Mouse (Mus musculus): ENCODE measurements around the gene Asic1. TPM values are rescaled to one million over a fixed set of nuclear protein-coding genes. Genes with fewer than 3 reads are reported as not detected.
A peak's percentile ranks its signal among the peaks of the same experiment; 100 is the strongest.

The Asic1 gene
- polyA plus RNA-seq, 1 experiment, result not detected

DNA sequence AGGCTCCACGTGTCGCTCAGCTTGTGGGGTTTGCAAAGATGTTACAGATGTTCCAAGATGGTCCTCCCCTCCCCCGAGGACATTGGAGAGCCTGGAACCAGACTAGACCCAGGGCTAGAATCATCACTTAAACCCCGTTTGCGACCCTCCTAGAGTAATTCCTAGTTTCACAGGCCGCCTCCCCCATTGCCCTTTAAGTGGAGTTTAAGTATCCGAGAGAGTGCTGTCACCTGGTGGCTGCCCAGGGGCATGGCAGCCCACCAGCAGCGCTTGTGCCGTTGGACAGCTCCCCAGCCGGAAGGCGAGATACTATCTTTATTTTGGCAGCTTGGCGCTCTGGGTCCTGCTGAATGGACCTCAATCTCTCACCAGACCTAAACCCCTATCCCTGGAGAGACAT is 1.3 kb upstream of the Asic1 start:
- Histone ChIP-seq H3K4me3 (replicated peaks; ENCODE audit: control insufficient read depth, low read depth, low read length) (no peak overlapping the region), H3K27ac (ENCODE audit: control insufficient read depth, insufficient read depth, low read depth, low read length, poor library complexity) (no peak overlapping the region), H3K4me1 (ENCODE audit: control insufficient read depth, insufficient read depth, low read length) (peaks cover 3% of the 10 kb centered on the region)
- TF ChIP-seq CTCF (IDR thresholded peaks at IDR 0.05; ENCODE audit: control insufficient read depth, insufficient read depth, low read length), result peak; percentile 89
- no peak for TF ChIP-seq POLR2A (IDR thresholded peaks at IDR 0.05; ENCODE audit: borderline replicate concordance, control insufficient read depth, low read depth, low read length)
- WGBS, result 9% methylated on average over 12 of the region's 12 CpGs

DNA sequence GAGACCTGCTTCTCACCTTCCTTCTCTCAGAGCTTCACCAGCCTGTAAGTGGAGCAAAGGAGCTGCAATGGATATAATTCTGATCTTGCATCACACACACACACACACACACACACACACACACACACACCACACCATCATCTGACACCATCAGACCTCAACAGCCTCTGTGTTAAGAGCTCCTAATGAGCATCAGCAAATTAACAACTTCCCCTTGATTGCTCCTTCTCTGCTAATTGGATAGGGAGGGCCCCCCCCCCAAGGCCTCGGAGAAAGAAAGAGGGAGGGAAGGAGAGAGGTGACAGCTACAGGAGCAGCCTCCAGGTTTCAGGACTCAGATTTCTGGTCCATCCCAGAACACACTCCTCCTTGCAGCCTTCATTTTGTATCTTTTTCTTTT is 776 bp upstream of the Asic1 start:
- H3K4me1 ChIP-seq (ENCODE audit: control insufficient read depth, insufficient read depth, low read length), result no peaks in the 10 kb centered on the region
- no peak overlapping the region for H3K27ac ChIP-seq (ENCODE audit: control insufficient read depth, insufficient read depth, low read depth, low read length, poor library complexity)
- TF ChIP-seq CTCF (IDR thresholded peaks at IDR 0.05; ENCODE audit: control insufficient read depth, insufficient read depth, low read length), result no peak
- TF ChIP-seq POLR2A (IDR thresholded peaks at IDR 0.05; ENCODE audit: borderline replicate concordance, control insufficient read depth, low read depth, low read length), result no peak
- 0% methylated on average over 1 of the region's 1 CpGs for WGBS
- no peak overlapping the region for H3K4me3 ChIP-seq (replicated peaks; ENCODE audit: control insufficient read depth, low read depth, low read length)

DNA sequence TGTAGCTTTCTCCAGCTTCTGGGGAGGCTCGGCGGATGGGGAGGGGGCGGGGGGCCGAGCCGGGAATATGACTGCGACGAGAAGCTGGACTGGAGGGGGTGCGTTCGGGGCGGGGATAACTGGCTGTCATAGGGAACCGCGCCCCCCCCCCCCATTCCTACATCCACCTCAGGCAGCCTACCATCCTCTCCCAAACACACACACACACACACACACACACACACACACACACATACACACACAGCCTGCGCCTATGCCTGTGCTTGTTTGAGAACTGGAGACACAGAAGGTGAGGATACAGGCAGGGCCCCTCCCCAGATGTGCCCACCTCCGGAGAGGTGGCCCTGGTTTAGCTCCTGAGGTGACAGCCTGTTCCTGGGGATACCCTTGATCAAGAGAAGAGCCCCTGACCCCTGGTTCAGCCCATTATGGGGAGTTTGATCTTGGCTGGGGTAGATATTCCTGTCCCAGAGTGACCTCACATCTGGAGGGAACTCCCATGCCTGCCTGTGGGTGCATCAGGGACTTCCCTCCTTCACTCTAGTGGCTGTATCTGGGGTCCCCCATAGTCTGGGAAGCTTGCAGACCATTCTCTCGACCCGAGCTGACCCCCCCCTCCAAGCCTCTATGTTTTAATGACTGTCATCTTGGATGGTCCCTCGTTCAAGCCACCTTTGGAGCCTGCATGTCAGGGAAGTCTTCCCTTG is 949 bp downstream of the Asic1 start:
- Histone ChIP-seq H3K4me1 (ENCODE audit: control insufficient read depth, insufficient read depth, low read length) (no peaks in the 10 kb centered on the region), H3K4me3 (replicated peaks; ENCODE audit: control insufficient read depth, low read depth, low read length) (no peak overlapping the region), H3K27ac (ENCODE audit: control insufficient read depth, insufficient read depth, low read depth, low read length, poor library complexity) (no peak overlapping the region)
- 11% methylated on average over 14 of the region's 17 CpGs for WGBS
- no peak for TF ChIP-seq CTCF (IDR thresholded peaks at IDR 0.05; ENCODE audit: control insufficient read depth, insufficient read depth, low read length)
- no peak for TF ChIP-seq POLR2A (IDR thresholded peaks at IDR 0.05; ENCODE audit: borderline replicate concordance, control insufficient read depth, low read depth, low read length)

DNA sequence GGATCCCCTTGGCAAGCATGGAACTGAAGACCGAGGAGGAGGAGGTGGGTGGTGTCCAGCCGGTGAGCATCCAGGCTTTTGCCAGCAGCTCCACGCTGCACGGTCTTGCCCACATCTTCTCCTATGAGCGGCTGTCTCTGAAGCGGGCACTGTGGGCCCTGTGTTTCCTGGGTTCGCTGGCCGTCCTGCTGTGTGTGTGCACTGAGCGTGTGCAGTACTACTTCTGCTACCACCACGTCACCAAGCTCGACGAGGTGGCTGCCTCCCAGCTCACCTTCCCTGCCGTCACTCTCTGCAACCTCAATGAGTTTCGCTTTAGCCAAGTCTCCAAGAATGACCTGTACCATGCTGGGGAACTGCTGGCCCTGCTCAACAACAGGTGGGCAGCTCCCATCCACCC is 1.6 kb downstream of the Asic1 start:
- Histone ChIP-seq H3K27ac (ENCODE audit: control insufficient read depth, insufficient read depth, low read depth, low read length, poor library complexity) (no peak overlapping the region), H3K4me3 (replicated peaks; ENCODE audit: control insufficient read depth, low read depth, low read length) (no peak overlapping the region), H3K4me1 (ENCODE audit: control insufficient read depth, insufficient read depth, low read length) (no peaks in the 10 kb centered on the region)
- no peak for TF ChIP-seq CTCF (IDR thresholded peaks at IDR 0.05; ENCODE audit: control insufficient read depth, insufficient read depth, low read length)
- TF ChIP-seq POLR2A (IDR thresholded peaks at IDR 0.05; ENCODE audit: borderline replicate concordance, control insufficient read depth, low read depth, low read length), result no peak
- 37% methylated on average over 14 of the region's 14 CpGs for WGBS

DNA sequence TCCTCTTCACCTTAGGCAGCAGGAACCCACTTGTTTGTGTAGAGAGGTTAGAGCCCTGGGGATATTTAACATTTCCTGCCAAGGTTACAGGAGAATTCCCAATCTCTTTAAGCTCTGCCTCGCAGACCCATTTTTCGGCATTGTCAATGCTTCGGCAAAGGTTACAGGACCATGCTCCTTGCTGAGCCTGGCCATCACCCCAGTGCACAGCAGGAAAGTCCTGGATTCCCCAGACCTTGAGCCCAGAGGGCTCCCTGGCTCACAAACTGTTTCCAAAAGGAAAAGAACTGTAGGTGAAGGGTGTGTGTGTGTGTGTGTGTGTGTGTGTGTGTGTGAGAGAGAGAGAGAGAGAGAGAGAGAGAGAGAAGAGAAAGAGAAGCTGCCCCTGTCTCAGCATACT is 4.7 kb downstream of the Asic1 start:
- 65% methylated on average over 3 of the region's 3 CpGs for WGBS
- TF ChIP-seq POLR2A (IDR thresholded peaks at IDR 0.05; ENCODE audit: borderline replicate concordance, control insufficient read depth, low read depth, low read length), result no peak
- no peak for TF ChIP-seq CTCF (IDR thresholded peaks at IDR 0.05; ENCODE audit: control insufficient read depth, insufficient read depth, low read length)

DNA sequence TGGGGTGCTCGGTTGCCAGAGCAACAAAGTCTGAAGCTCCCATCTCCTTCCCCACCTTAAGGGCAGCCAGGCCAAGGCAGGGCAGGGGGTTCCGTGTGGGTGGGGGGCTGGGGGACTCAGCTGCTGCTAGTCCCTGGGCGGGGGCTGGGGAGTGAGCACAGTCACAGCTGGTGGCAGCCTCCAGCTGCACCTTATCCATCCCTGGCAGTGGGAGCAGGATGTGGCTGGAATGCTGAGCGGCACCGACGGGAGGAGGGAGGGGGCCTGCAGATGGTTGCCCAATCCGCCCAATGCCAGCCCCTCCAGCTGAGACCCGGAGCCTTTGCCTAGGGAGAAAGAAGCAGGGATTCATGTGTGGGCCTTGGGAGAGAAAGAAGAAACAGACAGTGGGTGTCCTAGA is 6.9 kb downstream of the Asic1 start:
- Histone ChIP-seq H3K4me1 (ENCODE audit: control insufficient read depth, insufficient read depth, low read length) (no peaks in the 10 kb centered on the region), H3K4me3 (replicated peaks; ENCODE audit: control insufficient read depth, low read depth, low read length) (no peak overlapping the region), H3K27ac (ENCODE audit: control insufficient read depth, insufficient read depth, low read depth, low read length, poor library complexity) (no peak overlapping the region)
- 74% methylated on average over 8 of the region's 8 CpGs for WGBS
- TF ChIP-seq POLR2A (IDR thresholded peaks at IDR 0.05; ENCODE audit: borderline replicate concordance, control insufficient read depth, low read depth, low read length), result no peak
- TF ChIP-seq CTCF (IDR thresholded peaks at IDR 0.05; ENCODE audit: control insufficient read depth, insufficient read depth, low read length), result no peak

More for the DNA sequence above, 4.7 kb downstream of the Asic1 start:
- no peak overlapping the region for H3K27ac ChIP-seq (ENCODE audit: control insufficient read depth, insufficient read depth, low read depth, low read length, poor library complexity)
- H3K4me3 ChIP-seq (replicated peaks; ENCODE audit: control insufficient read depth, low read depth, low read length), result no peak overlapping the region
- no peaks in the 10 kb centered on the region for H3K4me1 ChIP-seq (ENCODE audit: control insufficient read depth, insufficient read depth, low read length)

DNA sequence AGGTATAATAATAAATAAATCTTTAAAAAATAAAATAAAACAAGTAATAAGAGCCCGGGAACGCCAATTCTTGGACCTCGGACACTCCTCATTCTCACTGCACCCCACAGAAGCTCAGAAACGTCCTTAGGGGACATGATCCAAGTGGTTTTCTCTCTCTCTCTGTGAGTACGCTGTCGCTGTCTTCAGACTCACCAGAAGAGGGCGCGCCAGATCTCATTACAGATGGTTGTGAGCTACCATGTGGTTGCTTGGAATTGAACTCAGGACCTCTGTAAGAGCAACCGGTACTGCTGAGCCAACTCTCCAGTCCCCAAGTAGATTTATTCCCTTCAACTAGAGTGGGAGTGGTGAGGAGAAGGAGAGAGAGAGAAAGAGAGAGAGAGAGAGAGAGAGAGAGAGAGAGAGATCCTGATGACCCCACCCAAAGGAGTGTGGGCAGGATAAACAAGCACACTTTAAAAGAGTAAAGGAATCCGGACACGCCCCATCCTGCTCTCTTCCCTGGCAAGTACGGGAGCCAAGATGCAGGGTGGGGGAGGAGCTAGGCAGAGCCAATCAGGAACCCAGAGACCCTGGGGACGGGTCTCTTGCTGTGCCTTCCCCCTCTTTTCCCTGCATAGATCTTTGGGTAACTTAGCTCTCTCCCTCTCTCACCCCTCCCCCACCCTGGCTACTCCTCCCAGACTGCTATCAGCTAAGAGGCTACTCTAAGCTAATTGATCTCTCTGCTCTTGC is 8.1 kb downstream of the Asic1 start:
- TF ChIP-seq POLR2A (IDR thresholded peaks at IDR 0.05; ENCODE audit: borderline replicate concordance, control insufficient read depth, low read depth, low read length) (no peak), CTCF (IDR thresholded peaks at IDR 0.05; ENCODE audit: control insufficient read depth, insufficient read depth, low read length) (peak; percentile 43)
- Histone ChIP-seq H3K27ac (ENCODE audit: control insufficient read depth, insufficient read depth, low read depth, low read length, poor library complexity) (no peak overlapping the region), H3K4me3 (replicated peaks; ENCODE audit: control insufficient read depth, low read depth, low read length) (no peak overlapping the region), H3K4me1 (ENCODE audit: control insufficient read depth, insufficient read depth, low read length) (no peaks in the 10 kb centered on the region)
- WGBS, result 24% methylated on average over 13 of the region's 13 CpGs

DNA sequence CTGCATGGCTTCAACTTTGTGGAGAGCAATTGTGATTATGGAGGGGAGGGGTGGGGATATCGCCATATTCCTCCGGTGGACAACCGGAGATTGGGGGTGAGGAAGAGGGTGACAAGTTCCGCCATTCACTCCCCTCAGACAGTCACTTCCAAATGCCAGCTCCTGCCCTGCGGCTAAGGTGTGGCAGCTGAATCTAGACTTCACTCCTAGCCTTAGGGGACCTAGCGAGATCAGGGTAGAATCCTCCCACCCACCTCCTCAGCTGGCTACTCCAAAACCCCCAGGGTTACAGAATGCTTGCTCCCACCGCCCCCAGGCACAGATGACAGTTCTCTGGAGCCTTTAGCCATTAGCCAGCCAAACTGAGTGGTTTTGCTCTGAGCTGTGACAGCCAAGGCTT is 8.8 kb downstream of the Asic1 start:
- 72% methylated on average over 7 of the region's 7 CpGs for WGBS
- Histone ChIP-seq H3K27ac (ENCODE audit: control insufficient read depth, insufficient read depth, low read depth, low read length, poor library complexity) (no peak overlapping the region), H3K4me1 (ENCODE audit: control insufficient read depth, insufficient read depth, low read length) (no peaks in the 10 kb centered on the region), H3K4me3 (replicated peaks; ENCODE audit: control insufficient read depth, low read depth, low read length) (no peak overlapping the region)
- no peak for TF ChIP-seq POLR2A (IDR thresholded peaks at IDR 0.05; ENCODE audit: borderline replicate concordance, control insufficient read depth, low read depth, low read length)
- TF ChIP-seq CTCF (IDR thresholded peaks at IDR 0.05; ENCODE audit: control insufficient read depth, insufficient read depth, low read length), result no peak
